8 mouse cellular contexts compared by ENCODE assay signal in the genomic region with DNA sequence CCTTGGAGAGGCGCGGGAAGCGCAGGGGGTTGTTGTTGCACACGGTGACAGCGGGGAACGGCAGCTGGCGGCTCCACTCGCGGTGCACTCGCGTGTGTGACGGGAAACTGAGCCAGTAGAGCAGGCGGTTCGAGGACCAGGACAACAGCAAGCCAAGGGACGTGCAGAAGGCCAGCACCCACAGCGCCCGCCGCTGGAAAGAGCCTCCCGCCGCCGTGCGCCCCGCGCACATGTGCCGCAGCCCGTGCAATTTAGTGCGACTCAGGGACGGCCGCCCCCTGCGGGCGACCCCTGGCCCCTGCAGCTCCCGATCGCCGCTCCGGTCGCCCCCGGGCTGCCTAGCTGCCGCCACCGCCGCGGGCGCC.
A peak's percentile ranks its signal among the peaks of the same experiment; 100 is the strongest.
DNase-seq lines count a peak whose midpoint lies in the region; ATAC-seq and TF ChIP-seq lines count a peak whose summit lies in the region.

No protein-coding gene starts in this region.

- no peak for TF ChIP-seq EP300 in ES-Bruce4 (IDR thresholded peaks at IDR 0.05; ENCODE audit: insufficient read depth, low read depth, low read length)
- no peak for TF ChIP-seq EP300 in liver, postnatal 0 days (IDR thresholded peaks at IDR 0.05; ENCODE audit: low read depth)

- H3K9me3 ChIP-seq in ES-Bruce4 (replicated peaks; ENCODE audit: control insufficient read depth, insufficient read depth, low read length, poor library complexity, severe bottlenecking) (no peaks in the 10 kb centered on the region), ES-E14 (ENCODE audit: control insufficient read depth, insufficient read depth, low read depth, low read length) (no peaks in the 10 kb centered on the region)
- H3K9me3 ChIP-seq in heart, embryonic 13.5 days, result no peaks in the 10 kb centered on the region
- H3K9me3 ChIP-seq in liver, postnatal 0 days (ENCODE audit: low read length), result no peaks in the 10 kb centered on the region
- no peaks in the 10 kb centered on the region for H3K9me3 ChIP-seq in stomach, embryonic 14.5 days (ENCODE audit: control insufficient read depth, low read depth, low read length)

- H3K9ac ChIP-seq in ES-Bruce4 (ENCODE audit: low read depth, poor library complexity, severe bottlenecking) (peak overlapping the region; percentile 84), ES-E14 (ENCODE audit: insufficient read depth, low read depth, low read length, poor library complexity, severe bottlenecking) (peak overlapping the region; percentile 72)
- peak overlapping the region; percentile 69 for H3K9ac ChIP-seq in heart, embryonic 13.5 days
- H3K9ac ChIP-seq in liver, postnatal 0 days (replicated peaks), result no peak overlapping the region
- H3K9ac ChIP-seq in stomach, embryonic 14.5 days (replicated peaks; ENCODE audit: low read depth, low read length), result peak overlapping the region; percentile 18; the same call in 1 of the 2 replicates

- under 1% methylated on average over 40 of the region's 42 CpGs for WGBS in heart, embryonic 13.5 days
- 3% methylated on average over 41 of the region's 42 CpGs for WGBS in liver, postnatal 0 days (ENCODE audit: insufficient replicate concordance)
- WGBS in stomach, embryonic 14.5 days, result under 1% methylated on average over 42 of the region's 42 CpGs

- H3K4me2 ChIP-seq in heart, embryonic 13.5 days, result peak overlapping the region; percentile 95
- H3K4me2 ChIP-seq in liver, postnatal 0 days (ENCODE audit: low read depth, low read length), result peak overlapping the region; percentile 58
- peak overlapping the region; percentile 97 for H3K4me2 ChIP-seq in stomach, embryonic 14.5 days (replicated peaks; ENCODE audit: low read depth, low read length)

- ATAC-seq in heart, embryonic 13.5 days (ENCODE audit: extremely low read depth, insufficient number of reproducible peaks, low FRiP score, low TSS enrichment), result 0 out of 2 replicates have a peak, but pooled peaks have one; percentile 14
- ATAC-seq in liver, postnatal 0 days, result no peak
- ATAC-seq in stomach, embryonic 14.5 days (ENCODE audit: insufficient number of reproducible peaks, insufficient read depth, low FRiP score, low read depth), result no peak

- no peak for TF ChIP-seq POLR2A in ES-Bruce4 (IDR thresholded peaks at IDR 0.05; ENCODE audit: insufficient read depth, low read length)

- H3K27ac ChIP-seq in ES-Bruce4 (ENCODE audit: insufficient read depth, low read length) (no peak overlapping the region), ES-E14 (ENCODE audit: insufficient read depth, low read depth, low read length, poor library complexity, severe bottlenecking) (no peak overlapping the region)
- H3K27ac ChIP-seq in heart, embryonic 13.5 days (replicated peaks), result no peak overlapping the region
- H3K27ac ChIP-seq in liver, postnatal 0 days (ENCODE audit: low read depth), result no peak overlapping the region
- no peak overlapping the region for H3K27ac ChIP-seq in stomach, embryonic 14.5 days (ENCODE audit: low read length)

- DNase-seq in ES-E14 (ENCODE audit: low read depth, low spot score), result no peak
- DNase-seq in embryo, embryonic 11 days, result peak; percentile 85
- DNase-seq in layer of hippocampus, adult 9-11 months, result peak; percentile 27
- DNase-seq in liver, postnatal 0 days, result peak; percentile 24
- DNase-seq in thymus, adult 18-20 months, result no peak

- in situ Hi-C loops in ES-E14 (cut with MboI; ENCODE audit: low sequenced_read_pairs in 2 of 2, unreplicated experiment in 2 of 2), result no loop called here

- H3K36me3 ChIP-seq in ES-Bruce4 (ENCODE audit: control insufficient read depth, insufficient read depth, low read length, poor library complexity, severe bottlenecking), result no peaks in the 10 kb centered on the region
- no peaks in the 10 kb centered on the region for H3K36me3 ChIP-seq in ES-E14 (ENCODE audit: control insufficient read depth, insufficient read depth, low read length, poor library complexity, severe bottlenecking)
- H3K36me3 ChIP-seq in heart, embryonic 13.5 days, result no peaks in the 10 kb centered on the region
- H3K36me3 ChIP-seq in liver, postnatal 0 days (replicated peaks; ENCODE audit: insufficient read depth, low read length), result no peaks in the 10 kb centered on the region
- H3K36me3 ChIP-seq in stomach, embryonic 14.5 days (ENCODE audit: control insufficient read depth, insufficient read depth, low read length), result no peaks in the 10 kb centered on the region

- peak; percentile 31 for TF ChIP-seq CTCF in ES-Bruce4 (IDR thresholded peaks at IDR 0.05; ENCODE audit: low read depth, low read length)
- TF ChIP-seq CTCF in liver, postnatal 0 days (IDR thresholded peaks at IDR 0.05; ENCODE audit: low read depth), result peak; percentile 26

- H3K27me3 ChIP-seq in ES-Bruce4 (ENCODE audit: control insufficient read depth, insufficient read depth, low read length, poor library complexity, severe bottlenecking), result peaks cover 4% of the 10 kb centered on the region
- peaks cover 88% of the 10 kb centered on the region for H3K27me3 ChIP-seq in heart, embryonic 13.5 days (replicated peaks)
- peaks cover 55% of the 10 kb centered on the region for H3K27me3 ChIP-seq in liver, postnatal 0 days (ENCODE audit: insufficient read depth, low read length)
- peaks cover 16% of the 10 kb centered on the region for H3K27me3 ChIP-seq in stomach, embryonic 14.5 days (ENCODE audit: control insufficient read depth, insufficient read depth, low read length)

- no peaks in the 10 kb centered on the region for H3K4me1 ChIP-seq in ES-Bruce4 (ENCODE audit: control insufficient read depth, insufficient read depth, low read length)
- peaks cover 4 to 5% of the 10 kb centered on the region in 2 experiments; a peak in 2 of 4 replicates for H3K4me1 ChIP-seq in ES-E14 (ENCODE audit: control insufficient read depth in 2 of 2, insufficient read depth in 2 of 2, low read length in 2 of 2, poor library complexity in 1 of 2)
- peaks cover 25% of the 10 kb centered on the region for H3K4me1 ChIP-seq in heart, embryonic 13.5 days
- H3K4me1 ChIP-seq in liver, postnatal 0 days (ENCODE audit: insufficient read depth), result no peaks in the 10 kb centered on the region
- H3K4me1 ChIP-seq in stomach, embryonic 14.5 days (ENCODE audit: control insufficient read depth, insufficient read depth, low read length), result peaks cover 3% of the 10 kb centered on the region; the same call in 1 of the 2 replicates

- H3K4me3 ChIP-seq in ES-Bruce4 (ENCODE audit: low read depth, low read length), result peak overlapping the region; percentile 77
- peak overlapping the region; percentile 76 to 94 for H3K4me3 ChIP-seq in ES-E14 (ENCODE audit: insufficient read depth in 1 of 2, low read depth in 1 of 2, low read length in 2 of 2, poor library complexity in 1 of 2, severe bottlenecking in 1 of 2)
- H3K4me3 ChIP-seq in heart, embryonic 13.5 days, result peak overlapping the region; percentile 60
- H3K4me3 ChIP-seq in liver, postnatal 0 days (ENCODE audit: low read depth, low read length), result peak overlapping the region; percentile 27
- H3K4me3 ChIP-seq in stomach, embryonic 14.5 days (ENCODE audit: low read depth, low read length), result peak overlapping the region; percentile 42

TF ChIP-seq in ES-E14, 5 proteins besides CTCF, POLR2A, EP300 and RAD21:
- no peak for TF ChIP-seq MAFK (IDR thresholded peaks at IDR 0.05; ENCODE audit: insufficient read depth, low read depth, low read length)
- TF ChIP-seq ZC3H11A (IDR thresholded peaks at IDR 0.05; ENCODE audit: borderline replicate concordance, low read depth, low read length), result peak; percentile 32; the same call in 1 of the 2 replicates
- no peak for TF ChIP-seq HCFC1 (IDR thresholded peaks at IDR 0.05; ENCODE audit: borderline replicate concordance, insufficient read depth, low read length)
- no peak for TF ChIP-seq ZNF384 (IDR thresholded peaks at IDR 0.05; ENCODE audit: low read depth, low read length)

Comparison
In these comparisons a context has a peak if more than half of its experiments do, and no peak if none do; other contexts are left out.
1. H3K4me3 ChIP-seq: peak in every context shown above with its lines; median percentile 85 in ES-E14; 77 in ES-Bruce4; 60 in heart, embryonic 13.5 days; 42 in stomach, embryonic 14.5 days; 27 in liver, postnatal 0 days.
2. DNase-seq: peak in embryo, embryonic 11 days (single experiment), layer of hippocampus, adult 9-11 months (single experiment) and liver, postnatal 0 days (single experiment); none in ES-E14 (single experiment) and thymus, adult 18-20 months (0 of 2).
3. Peak in every context shown above with its lines, with median percentiles within 50 percentile points of each other: H3K4me2 ChIP-seq.